Mouse (Mus musculus): ENCODE measurements around the gene Pdik1l. TPM values are rescaled to one million over a fixed set of nuclear protein-coding genes. Genes with fewer than 3 reads are reported as not detected.

The Pdik1l gene
- polyA plus RNA-seq (2014; fragmentation: Illumina TruSeq; extraction: RNeasy Lipid Tissue Mini Kit (QIAGEN cat#74804); ENCODE audit: low read depth, low replicate concordance), result 35.7 TPM

GRCm38 (mm10) chr4:134287575-134288025 lies at the start of gene Pdik1l:
Gene Pdik1l (minus strand): TSS chr4:134287895.

GRCm38 (mm10) chr4:134314876-134315275 lies 27.2 kb upstream of the Pdik1l start, which contains the start of gene Trim63:
Gene Trim63 (plus strand): TSS chr4:134315120.

GRCm38 (mm10) chr4:134253722-134254324 lies 33.9 kb downstream of the Pdik1l start, which contains the start of gene Grrp1:
Gene Grrp1 (minus strand): TSS chr4:134254106.

DNA sequence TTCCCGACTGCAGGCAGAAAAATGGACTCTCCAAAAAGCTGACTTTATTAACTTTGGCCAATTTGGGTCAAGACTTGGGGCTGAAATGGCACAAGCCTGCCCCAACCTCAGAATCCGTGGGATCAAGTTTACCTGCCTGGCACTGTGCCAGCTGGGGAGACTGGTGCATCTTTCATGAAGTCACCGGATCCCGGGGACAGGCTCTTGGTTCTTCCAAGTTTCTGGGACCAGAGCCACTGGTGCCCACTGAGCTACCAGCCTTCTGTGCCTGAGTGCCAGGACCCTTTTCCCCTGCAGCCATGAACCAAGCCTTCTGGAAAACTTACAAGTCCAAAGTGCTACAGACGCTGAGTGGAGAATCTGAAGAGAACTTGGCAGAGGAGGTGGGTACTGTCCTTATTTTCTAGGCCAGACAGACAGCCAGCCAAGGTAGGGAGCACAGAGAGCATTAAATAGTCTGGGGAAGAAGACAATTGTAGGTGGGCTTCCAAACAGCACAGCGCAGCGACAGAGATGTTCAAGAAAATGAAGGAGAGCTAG lies 40.9 kb downstream of the Pdik1l start, which contains the start of gene Gm30191:
Gene Gm30191, plus strand, starts transcription at position 217 of the 540 bp plus-strand sequence.

GRCm38 (mm10) chr4:134245148-134245843 lies 42.4 kb downstream of the Pdik1l start, which contains the start of gene Zfp593:
Gene Zfp593 (minus strand): TSS chr4:134245592.

GRCm38 (mm10) chr4:134243516-134244250 lies 44.0 kb downstream of the Pdik1l start, which contains the start of gene E130218I03Rik:
Gene E130218I03Rik (plus strand): TSS chr4:134243662.

DNA sequence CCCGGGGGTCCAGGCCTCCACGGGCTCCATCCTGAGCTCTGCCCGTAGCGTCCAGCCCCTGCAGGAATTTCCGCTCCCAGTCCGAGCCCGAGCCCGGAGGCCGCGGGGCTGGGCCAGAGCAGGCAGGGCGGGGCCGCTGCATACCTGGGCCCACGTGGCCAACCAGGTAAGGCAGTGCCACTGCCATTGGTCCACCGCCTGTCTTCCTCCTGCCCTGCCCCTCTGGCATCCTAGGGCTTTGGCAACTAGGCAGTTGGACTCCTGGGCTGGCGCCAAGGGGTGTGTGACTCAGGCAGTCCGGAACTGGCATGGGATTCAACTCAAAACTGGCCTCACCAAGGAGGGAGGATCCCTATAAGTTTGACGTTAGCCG lies 49.4 kb downstream of the Pdik1l start, which contains the start of gene Cnksr1:
Gene Cnksr1, minus strand, starts transcription at position 121 of the 373 bp plus-strand sequence.

GRCm38 (mm10) chr4:134227194-134227593 lies 60.5 kb downstream of the Pdik1l start, which contains the start of gene Catsper4:
Gene Catsper4 (minus strand): TSS chr4:134227383.

Other genes with a start within 250 kb of the Pdik1l start
- gene Zfp683, start 234.1 kb downstream of the Pdik1l start, polyA plus RNA-seq (2014; fragmentation: Illumina TruSeq; extraction: RNeasy Lipid Tissue Mini Kit (QIAGEN cat#74804); ENCODE audit: low read depth, low replicate concordance), result not detected
- 4.6 TPM for gene Crybg2, start 227.1 kb downstream of the Pdik1l start, polyA plus RNA-seq (2014; fragmentation: Illumina TruSeq; extraction: RNeasy Lipid Tissue Mini Kit (QIAGEN cat#74804); ENCODE audit: low read depth, low replicate concordance)
- gene Cd52, start 192.8 kb downstream of the Pdik1l start, polyA plus RNA-seq (2014; fragmentation: Illumina TruSeq; extraction: RNeasy Lipid Tissue Mini Kit (QIAGEN cat#74804); ENCODE audit: low read depth, low replicate concordance), result 83.4 TPM
- not detected for gene Ubxn11, start 185.3 kb downstream of the Pdik1l start, polyA plus RNA-seq (2014; fragmentation: Illumina TruSeq; extraction: RNeasy Lipid Tissue Mini Kit (QIAGEN cat#74804); ENCODE audit: low read depth, low replicate concordance)
- gene Sh3bgrl3, start 159.1 kb downstream of the Pdik1l start, polyA plus RNA-seq (2014; fragmentation: Illumina TruSeq; extraction: RNeasy Lipid Tissue Mini Kit (QIAGEN cat#74804); ENCODE audit: low read depth, low replicate concordance), result 3.5 TPM
- 5.8 TPM for gene Cep85, start 100.8 kb downstream of the Pdik1l start, polyA plus RNA-seq (2014; fragmentation: Illumina TruSeq; extraction: RNeasy Lipid Tissue Mini Kit (QIAGEN cat#74804); ENCODE audit: low read depth, low replicate concordance)
- gene Gm7534, start 84.9 kb downstream of the Pdik1l start, polyA plus RNA-seq (2014; fragmentation: Illumina TruSeq; extraction: RNeasy Lipid Tissue Mini Kit (QIAGEN cat#74804); ENCODE audit: low read depth, low replicate concordance), result not detected
- 0.54 TPM for gene Catsper4, start 60.5 kb downstream of the Pdik1l start, polyA plus RNA-seq (2014; fragmentation: Illumina TruSeq; extraction: RNeasy Lipid Tissue Mini Kit (QIAGEN cat#74804); ENCODE audit: low read depth, low replicate concordance)
- 3.5 TPM for gene Cnksr1, start 49.5 kb downstream of the Pdik1l start, polyA plus RNA-seq (2014; fragmentation: Illumina TruSeq; extraction: RNeasy Lipid Tissue Mini Kit (QIAGEN cat#74804); ENCODE audit: low read depth, low replicate concordance)
- gene E130218I03Rik, start 44.2 kb downstream of the Pdik1l start, polyA plus RNA-seq (2014; fragmentation: Illumina TruSeq; extraction: RNeasy Lipid Tissue Mini Kit (QIAGEN cat#74804); ENCODE audit: low read depth, low replicate concordance), result not detected
- 0.28 TPM for gene Zfp593, start 42.3 kb downstream of the Pdik1l start, polyA plus RNA-seq (2014; fragmentation: Illumina TruSeq; extraction: RNeasy Lipid Tissue Mini Kit (QIAGEN cat#74804); ENCODE audit: low read depth, low replicate concordance)
- gene Gm30191, start 41.0 kb downstream of the Pdik1l start, polyA plus RNA-seq (2014; fragmentation: Illumina TruSeq; extraction: RNeasy Lipid Tissue Mini Kit (QIAGEN cat#74804); ENCODE audit: low read depth, low replicate concordance), result not detected
- gene Grrp1, start 33.8 kb downstream of the Pdik1l start, polyA plus RNA-seq (2014; fragmentation: Illumina TruSeq; extraction: RNeasy Lipid Tissue Mini Kit (QIAGEN cat#74804); ENCODE audit: low read depth, low replicate concordance), result not detected
- gene Trim63, start 27.2 kb upstream of the Pdik1l start, polyA plus RNA-seq (2014; fragmentation: Illumina TruSeq; extraction: RNeasy Lipid Tissue Mini Kit (QIAGEN cat#74804); ENCODE audit: low read depth, low replicate concordance), result not detected
- 0.13 TPM for gene Slc30a2, start 55.3 kb upstream of the Pdik1l start, polyA plus RNA-seq (2014; fragmentation: Illumina TruSeq; extraction: RNeasy Lipid Tissue Mini Kit (QIAGEN cat#74804); ENCODE audit: low read depth, low replicate concordance)
- 0.09 TPM for gene Extl1, start 96.0 kb upstream of the Pdik1l start, polyA plus RNA-seq (2014; fragmentation: Illumina TruSeq; extraction: RNeasy Lipid Tissue Mini Kit (QIAGEN cat#74804); ENCODE audit: low read depth, low replicate concordance)
- gene Pafah2, start 108.4 kb upstream of the Pdik1l start, polyA plus RNA-seq (2014; fragmentation: Illumina TruSeq; extraction: RNeasy Lipid Tissue Mini Kit (QIAGEN cat#74804); ENCODE audit: low read depth, low replicate concordance), result 22.4 TPM
- 90.8 TPM for gene Stmn1, start 180.4 kb upstream of the Pdik1l start, polyA plus RNA-seq (2014; fragmentation: Illumina TruSeq; extraction: RNeasy Lipid Tissue Mini Kit (QIAGEN cat#74804); ENCODE audit: low read depth, low replicate concordance)
- 1.5 TPM for gene Paqr7, start 208.8 kb upstream of the Pdik1l start, polyA plus RNA-seq (2014; fragmentation: Illumina TruSeq; extraction: RNeasy Lipid Tissue Mini Kit (QIAGEN cat#74804); ENCODE audit: low read depth, low replicate concordance)
- 0.95 TPM for gene Aunip, start 223.1 kb upstream of the Pdik1l start, polyA plus RNA-seq (2014; fragmentation: Illumina TruSeq; extraction: RNeasy Lipid Tissue Mini Kit (QIAGEN cat#74804); ENCODE audit: low read depth, low replicate concordance)
- gene Mtfr1l, start 247.5 kb upstream of the Pdik1l start, polyA plus RNA-seq (2014; fragmentation: Illumina TruSeq; extraction: RNeasy Lipid Tissue Mini Kit (QIAGEN cat#74804); ENCODE audit: low read depth, low replicate concordance), result 29.6 TPM